Mouse (Mus musculus): ENCODE measurements at regions not wholly inside any gene's neighbourhood (a gene's known extent, or its start where the extent isn't known, plus 50 kb on each side); places are given as distances from the start of the nearest gene placed in this dataset.

GRCm38 (mm10) chr1:119106246-119106975, 53.0 kb upstream of the Gli2 start:
- no peaks in the 10 kb centered on the region for H3K27me3 ChIP-seq
- H3K9ac ChIP-seq: no peak overlapping the region
- WGBS (ENCODE audit: insufficient replicate concordance): 65% methylated on average over 18 of the region's 18 CpGs
- no peak overlapping the region for H3K27ac ChIP-seq
- no peaks in the 10 kb centered on the region for H3K36me3 ChIP-seq
- ATAC-seq (ENCODE audit: low read depth) (no peak), DNase-seq (no peak)
- no peak overlapping the region for H3K4me3 ChIP-seq (replicated peaks)
- H3K4me1 ChIP-seq (replicated peaks): no peaks in the 10 kb centered on the region
- no peaks in the 10 kb centered on the region for H3K9me3 ChIP-seq (replicated peaks)
- H3K4me2 ChIP-seq: no peak overlapping the region

All from liver, embryonic 13.5 days (tissue).